Mouse (Mus musculus) cerebellum, postnatal 25 days (tissue): ENCODE measurements at regions not wholly inside any gene's neighbourhood (a gene's known extent, or its start where the extent isn't known, plus 50 kb on each side); places are given as distances from the start of the nearest gene placed in this dataset.
A peak's percentile ranks its signal among the peaks of the same experiment; 100 is the strongest.

Experiments
- DNase-seq, 2 experiments: peaks; one replicate each; pipeline ENCODE4 v3.0.0; 2021; ENCODE audit warnings: mixed read lengths in 2 of 2

DNA sequence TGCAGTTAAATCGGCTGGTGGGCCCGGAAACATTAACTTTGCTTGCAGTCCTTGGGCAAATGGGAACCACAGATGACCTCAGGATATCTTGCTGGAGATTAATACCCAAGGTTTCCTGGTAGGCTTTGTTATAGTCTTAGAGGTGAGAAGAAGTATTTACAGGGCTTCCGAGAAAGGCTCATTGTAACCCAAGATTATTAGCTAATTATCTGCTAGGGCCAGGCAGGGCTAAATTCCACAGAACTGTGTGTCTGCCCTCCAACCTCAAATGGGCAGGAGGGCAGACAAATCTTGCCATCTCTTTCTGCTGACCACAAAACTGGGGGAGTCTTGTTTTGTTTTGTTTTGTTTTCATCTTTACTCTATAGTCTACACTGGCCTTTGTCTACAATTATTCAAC lies 209.0 kb downstream of the Sptssa start:
- DNase-seq, result no peak

DNA sequence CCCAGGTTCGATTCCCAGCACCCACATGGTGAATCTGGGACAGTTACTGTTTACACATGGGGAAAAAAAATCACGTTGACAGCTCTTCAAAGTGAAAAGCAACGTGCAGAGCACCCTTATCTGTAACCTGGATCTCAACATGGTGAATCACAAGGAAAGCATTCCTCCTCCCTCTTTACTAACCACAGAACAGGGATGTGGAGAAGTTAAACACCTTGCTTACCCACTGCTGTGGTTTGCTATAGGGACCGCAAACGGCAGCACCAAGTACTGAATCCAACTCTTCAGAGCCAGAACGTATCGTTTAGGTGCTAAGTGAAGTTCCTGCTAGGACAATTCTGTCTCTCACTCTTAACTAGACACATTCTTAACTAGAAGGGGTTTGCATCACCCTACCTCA lies 210.0 kb downstream of the Sptssa start:
- no peak for DNase-seq

DNA sequence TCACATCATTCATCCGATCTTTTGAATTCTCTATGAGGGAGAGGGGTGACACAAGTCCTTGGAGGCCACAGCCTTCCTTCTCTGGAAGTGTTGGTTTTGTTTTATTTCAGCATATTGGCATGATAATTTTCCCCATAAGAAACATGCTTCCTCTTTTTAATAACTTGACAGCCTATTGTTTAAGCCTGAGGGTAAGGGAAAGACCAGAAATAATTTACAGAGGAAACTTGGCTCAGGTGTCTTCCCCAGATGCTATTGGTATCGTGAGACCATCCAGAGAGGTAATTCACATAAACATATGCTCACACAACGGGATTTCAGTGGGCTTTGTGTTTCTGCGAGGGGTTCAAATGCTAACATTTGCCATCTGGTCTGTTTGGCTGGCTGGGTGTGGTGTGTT lies 212.0 kb downstream of the Sptssa start:
- no peak for DNase-seq

DNA sequence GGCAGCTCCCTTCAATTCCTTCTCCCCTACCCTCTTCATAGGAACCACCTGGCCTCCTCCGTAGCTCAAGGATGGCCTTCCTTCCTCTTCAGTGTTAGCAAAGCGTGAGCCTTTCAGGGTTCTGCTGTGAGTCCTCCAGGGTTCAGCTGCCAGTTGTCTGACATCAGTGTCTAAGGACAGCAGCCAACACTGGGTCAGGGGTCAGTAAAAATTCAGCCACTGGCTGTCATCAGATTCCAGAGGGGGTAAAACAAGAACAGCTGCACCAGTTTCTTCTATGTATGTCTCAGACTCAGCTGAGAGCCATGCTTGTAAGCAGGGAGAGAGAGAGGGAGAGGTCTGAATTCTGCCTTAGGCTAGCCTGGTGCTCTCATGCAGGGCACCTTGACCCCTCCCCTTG lies 213.1 kb downstream of the Sptssa start:
- no peak for DNase-seq

DNA sequence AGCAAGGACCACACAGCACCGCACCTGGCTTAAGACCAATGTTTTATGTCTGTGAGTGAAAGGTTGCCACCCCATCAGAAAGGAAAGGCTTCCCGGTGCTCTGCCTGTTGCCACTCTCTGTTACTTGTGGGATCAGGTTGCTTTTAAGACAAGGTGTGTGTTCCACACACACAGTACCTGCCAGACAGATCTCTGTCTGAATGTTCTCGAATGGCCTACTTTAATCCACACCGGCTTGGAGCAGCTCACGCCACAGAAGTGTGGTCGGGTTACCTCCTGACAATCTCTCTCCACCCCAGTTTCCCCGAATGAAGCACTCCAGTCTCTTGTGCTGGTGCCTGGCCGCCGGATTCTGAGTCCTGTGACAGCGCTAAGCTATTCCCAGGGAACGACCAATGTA lies 214.0 kb downstream of the Sptssa start:
- DNase-seq, result no peak

DNA sequence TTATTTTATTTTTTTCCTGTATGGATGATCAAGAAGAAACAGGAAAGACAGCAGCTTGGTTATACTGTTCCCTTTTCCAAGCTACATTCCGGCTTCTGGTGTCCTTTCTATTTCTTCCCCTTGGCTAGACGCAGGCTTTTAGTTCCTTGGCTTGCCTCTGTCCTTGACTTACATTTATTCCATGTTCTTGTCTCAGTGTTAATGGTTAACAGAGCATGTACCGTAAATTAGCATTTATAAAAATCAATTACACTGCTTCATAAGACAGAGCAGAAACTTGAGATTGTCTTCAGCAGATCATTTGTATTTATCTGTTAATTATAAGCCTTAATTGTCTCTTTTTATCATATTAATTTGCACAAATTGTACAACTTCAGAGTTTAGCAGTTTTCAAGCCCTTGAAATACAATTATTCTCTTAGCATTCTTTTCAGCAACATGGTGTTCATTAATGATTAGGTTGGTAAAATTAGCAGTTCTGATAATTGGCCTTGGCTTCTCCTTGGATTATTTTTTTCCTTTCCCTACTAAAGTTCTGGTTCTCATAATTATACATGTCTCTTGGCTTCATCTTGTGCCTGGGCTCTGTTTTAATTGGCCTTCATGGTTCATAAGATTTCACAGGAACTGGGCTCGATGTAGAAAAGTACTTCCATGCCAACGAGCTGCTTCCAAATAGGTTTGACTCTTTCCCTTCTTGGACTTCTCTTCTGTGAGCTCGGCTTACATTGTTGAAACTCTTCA lies 215.4 kb downstream of the Sptssa start:
- no peak for DNase-seq

DNA sequence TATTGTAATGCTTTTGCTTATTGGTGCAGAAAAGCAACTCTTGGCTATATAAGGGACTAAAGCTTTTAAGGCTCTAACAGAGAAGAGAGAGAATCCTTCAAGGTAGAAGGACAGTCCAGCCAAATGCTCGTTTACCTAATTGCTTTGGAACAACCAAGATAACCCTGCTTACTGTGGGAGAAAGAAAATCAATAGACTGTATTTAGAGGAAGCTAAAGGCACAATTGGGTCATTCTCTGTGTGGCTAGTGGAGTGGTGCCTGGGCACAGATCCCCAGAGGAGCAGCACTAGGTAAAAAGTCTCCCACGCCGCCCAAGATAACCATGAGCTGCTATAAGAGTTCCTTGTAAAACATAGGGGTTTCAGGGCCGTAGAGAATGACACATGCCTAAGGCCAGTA lies 217.6 kb downstream of the Sptssa start:
- no peak for DNase-seq

DNA sequence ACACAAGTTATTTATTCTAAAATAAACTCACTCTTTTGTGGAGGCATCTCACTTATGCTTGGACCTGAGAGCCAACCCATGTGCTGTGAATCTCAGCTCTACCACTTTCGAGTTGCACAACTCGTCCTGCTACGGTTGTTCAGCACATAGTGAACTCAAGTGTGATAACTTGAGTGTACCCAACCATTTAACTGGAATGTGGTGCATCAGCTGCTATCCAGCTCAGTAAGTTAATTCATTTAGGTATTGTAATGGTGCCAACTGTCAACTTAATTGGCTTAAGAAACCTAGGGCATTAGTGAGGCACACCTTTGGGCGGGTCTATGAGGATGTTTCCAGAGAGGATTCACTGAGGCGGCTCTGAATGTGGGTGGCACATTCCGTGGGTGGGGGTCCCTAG lies 221.6 kb upstream of the Egln3 start:
- no peak for DNase-seq

DNA sequence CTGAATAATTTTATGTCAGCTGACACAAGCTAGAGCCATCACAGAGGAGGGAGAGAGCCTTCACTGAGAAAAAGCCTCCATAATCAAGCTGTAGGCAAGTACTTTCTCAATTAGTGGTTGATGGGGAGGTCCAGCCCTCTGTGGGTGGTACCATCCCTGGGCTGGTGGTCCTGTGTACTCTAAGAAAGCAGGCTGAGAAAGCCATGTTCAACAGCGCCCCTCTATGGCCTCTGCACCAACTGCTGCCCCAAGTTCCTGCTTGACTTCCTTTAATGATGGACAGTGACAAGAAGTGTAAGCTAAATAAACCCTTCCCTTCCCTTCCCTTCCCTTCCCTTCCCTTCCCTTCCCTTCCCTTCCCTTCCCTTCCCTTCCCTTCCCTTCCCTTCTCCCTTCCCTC lies 211.2 kb upstream of the Egln3 start:
- no peak for DNase-seq

DNA sequence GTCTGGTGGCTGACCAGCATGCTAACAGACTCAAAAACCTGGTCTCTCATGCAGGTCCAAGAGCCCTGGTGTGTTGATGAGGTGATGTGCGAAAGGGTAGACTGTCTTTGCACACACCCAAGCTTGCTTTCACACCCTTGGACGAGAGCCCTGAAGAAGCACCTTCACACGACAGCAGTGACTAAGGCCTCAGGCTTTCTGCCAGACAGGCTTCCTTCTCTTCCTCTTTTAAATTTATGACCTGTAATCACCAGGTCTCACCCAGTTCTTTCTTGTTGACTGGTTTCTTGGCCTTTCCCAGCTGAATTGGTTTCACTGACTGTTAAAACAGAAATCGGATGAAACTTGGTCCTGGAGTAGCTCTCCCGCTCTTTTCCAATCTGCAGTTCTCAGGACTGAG lies 210.5 kb upstream of the Egln3 start:
- peak in 1 of 2 experiments; percentile 9 for DNase-seq

DNA sequence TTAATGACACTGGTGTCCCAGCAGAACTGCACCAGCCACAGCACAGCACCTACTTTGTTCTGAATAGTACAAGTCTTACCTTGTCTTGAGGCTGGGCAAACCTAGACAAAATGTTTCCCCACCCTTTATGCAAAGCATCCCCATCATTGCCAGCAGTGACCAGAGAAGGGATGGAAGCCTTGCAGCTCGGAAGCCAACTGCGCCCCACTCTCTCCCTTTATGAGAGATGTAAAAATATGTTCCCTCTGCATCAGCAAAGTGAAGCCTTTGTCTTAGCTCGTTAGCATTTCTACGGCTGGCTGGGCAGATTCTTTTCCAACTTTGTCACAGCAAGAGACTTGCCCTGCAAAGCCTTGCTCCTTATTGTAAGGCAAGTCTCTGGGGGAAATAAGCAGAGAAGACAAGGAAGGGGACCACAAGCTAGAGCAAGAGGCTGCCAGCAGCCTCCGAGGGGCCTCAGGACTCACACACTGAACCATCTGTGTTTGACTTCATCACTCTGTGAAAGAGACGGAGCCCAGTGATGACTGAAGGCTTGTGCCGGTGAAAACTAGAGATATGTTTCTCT lies 206.5 kb upstream of the Egln3 start:
- no peak for DNase-seq

DNA sequence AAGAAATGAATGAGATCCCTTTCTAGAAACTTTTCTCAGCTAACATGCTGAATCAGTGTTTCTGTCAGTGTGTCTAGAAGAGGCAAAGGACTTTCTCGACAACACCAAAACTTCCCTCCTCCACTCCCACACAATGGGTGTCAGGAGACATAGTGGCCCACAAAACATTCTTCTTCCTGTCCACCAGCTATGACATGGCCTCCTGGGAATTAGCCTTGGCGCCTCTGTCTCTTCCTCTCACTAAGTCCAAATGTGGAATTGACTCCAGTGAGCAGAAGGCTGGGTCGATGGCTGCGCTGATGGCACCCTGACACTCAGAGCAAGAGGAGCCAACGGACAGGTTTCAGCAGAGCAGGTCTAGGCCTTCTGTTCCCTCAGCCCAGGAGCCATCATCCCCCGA lies 205.2 kb upstream of the Egln3 start:
- no peak for DNase-seq

DNA sequence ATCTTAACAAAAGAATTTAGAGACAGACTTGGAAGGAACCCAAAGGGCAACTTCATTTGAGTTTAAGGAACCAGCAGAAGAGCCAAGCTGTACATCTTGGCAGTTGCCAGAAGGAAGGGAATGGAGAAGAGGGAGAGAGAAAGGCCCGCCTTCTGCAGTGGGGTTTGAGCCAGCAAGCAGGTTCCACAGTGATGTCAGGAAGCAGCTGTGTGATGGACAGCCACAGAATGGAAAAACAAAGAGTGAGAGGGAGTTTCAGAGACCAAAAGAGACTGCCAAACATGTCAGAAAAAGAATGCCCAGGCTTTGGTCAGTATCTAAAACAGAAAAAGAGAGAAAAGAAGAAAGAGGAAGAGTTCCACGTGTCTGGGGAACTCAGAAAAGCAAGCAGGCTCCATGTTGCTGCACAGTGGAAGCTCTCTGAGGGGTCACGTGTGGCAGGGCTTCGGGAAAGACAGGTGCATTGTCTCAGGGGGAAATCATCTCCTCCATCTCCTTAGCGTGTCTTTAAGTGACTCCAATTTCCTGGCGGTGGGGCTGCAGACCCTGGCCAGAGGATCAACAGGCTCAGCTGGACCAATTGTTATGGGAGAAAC lies 203.7 kb upstream of the Egln3 start:
- no peak for DNase-seq

DNA sequence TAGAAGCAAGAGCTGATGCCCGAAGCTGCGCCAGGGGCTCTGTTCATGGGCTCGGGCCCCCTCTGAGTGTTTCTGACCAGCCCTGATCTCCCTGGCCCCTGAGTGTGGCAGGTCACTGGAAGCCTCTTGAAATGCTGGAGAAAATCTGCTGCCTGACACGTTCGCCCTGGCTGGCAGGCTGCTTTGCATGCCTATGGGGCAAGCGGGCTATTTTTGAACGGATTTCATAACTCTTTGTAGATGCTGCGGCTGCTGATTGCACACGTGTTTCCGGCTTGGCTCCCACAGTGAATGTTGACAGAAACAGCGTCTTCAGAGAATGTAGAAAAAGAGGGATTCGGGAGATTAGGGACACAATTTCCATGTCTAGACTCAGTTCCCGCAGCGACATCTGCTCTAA lies 201.4 kb upstream of the Egln3 start:
- peak; percentile 14 to 24 for DNase-seq

DNA sequence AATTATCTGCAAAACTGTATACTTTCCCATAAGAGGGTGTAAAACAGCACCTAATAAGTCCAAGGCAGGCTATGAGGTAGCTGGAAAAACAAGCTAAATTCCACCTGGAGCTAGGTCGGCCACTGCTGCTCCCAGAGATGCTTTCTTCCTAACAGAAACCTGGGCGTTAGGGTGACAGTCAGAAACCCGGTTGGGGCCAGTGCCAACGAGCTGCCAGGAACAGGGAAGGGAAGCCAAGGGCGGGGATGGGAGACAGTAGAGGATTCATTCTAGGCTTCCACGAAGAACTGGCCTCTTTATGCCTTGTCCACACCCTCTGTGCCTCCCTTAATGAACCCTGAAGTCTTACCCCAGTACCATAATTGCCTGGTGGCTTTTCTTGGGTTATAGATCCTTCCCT lies 198.9 kb upstream of the Egln3 start:
- peak; percentile 30 to 58 for DNase-seq

DNA sequence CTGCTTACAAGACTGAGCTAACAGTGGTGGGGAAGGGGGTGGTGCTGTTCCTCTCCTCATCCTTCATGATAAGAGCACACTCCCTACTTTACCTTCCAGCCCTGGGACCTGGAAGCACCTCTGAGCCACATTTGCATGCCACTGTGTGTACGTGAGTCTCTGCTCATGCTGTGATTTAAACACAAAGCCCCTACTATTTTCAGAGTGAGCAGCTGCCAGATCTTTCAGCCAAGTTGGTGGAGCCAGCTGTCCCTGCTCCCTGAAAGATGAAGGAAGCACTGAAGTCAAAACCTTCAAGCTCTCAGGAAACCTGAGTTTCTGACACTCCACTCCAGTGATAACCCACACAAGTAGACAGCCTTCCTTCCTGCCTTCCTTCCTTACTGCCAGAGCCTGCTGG lies 198.0 kb upstream of the Egln3 start:
- DNase-seq, result no peak

DNA sequence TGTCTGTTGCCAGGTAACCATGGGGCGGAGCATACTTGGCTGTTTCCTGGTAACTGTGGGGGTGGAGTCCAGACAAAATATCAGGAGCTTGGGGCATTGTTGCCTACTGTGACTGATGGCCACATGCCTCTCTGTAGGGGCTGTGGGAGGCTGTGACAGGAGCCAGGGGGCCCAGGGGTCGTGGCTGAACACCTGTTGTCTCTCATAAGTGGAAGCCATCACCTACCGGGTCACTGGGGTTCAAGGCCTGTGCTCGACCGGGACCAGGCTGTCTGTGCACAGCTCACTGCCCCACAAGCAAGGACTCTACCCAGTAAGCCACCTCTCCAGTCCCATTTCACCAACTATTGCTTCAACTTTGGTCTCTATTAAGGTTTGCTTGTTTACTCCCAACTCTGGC lies 196.4 kb upstream of the Egln3 start:
- DNase-seq, result no peak

DNA sequence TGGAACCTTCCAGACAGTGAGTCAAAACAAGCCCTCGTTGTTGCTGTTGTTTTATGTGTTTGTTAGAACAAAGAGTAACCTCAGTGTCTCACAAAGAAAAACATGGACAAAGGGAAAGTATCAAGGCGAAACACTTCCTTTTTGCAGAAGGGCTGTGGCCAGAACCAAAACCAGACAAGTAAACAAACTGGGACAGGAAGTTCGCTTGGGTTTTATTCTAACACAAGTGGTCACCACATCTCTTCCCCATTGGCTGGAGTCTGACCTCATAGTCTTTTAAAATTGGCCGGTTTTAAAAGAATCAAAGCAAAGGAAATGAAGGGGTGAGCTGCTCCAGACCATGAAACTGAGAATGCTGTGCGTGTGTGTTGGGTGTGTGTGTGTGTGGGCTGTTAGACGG lies 194.4 kb upstream of the Egln3 start:
- DNase-seq, result no peak

DNA sequence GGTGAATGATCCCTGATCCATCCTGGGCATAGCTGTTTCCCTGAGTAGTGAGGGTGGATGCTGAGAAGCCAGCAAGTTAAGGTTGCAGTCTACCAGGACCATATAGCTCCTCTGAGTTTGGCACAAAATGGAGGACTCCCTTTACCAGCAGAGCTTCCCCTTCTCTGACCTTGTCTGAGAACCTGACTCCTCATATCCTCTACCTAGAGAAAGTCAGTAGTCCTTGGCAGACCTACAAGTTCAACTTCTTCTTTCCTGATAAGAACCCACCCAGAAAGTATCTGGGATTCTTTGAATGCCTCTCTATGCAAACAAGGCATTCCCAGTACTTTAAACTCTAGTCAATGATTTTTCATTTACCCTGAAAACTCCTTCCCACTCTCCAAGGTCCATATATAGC lies 193.3 kb upstream of the Egln3 start:
- DNase-seq, result no peak

DNA sequence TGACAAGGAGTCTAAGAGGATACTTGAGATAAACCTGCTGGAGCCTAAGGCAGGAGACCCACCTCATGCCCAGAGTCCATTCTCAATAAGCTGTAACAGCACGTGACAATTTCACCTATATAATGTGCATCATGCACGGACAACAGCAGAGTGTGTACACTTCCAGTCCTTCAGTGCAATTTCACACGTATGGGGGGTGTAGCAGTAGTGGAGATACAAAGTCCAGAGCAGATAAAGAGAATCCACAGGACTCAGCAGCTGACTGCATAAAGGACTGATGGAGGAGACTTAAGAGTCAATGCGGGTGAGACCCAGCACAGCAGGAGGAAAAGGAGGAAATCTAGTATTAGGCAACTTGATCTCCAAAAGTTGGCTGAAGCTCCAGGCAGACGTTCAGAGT lies 192.7 kb upstream of the Egln3 start:
- no peak for DNase-seq

DNA sequence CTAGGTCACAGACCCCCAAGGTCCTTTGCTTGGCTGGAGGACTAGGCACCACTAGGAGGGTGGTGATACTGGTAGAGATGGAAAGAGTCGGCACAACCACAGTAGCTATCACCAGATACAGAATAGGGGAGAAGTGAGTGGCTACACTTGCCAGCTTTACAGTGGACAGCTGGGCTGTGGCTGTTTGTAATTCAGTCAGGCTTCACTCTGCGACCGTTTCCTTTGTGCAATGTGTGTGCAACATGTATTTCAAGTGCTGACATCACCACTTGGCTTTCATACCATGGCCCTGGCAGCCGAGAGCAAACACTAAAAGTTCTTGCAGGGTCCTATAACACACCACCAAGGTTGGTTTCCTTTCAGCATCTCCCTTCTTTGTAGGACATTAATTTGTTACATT lies 181.7 kb upstream of the Egln3 start:
- no peak for DNase-seq

DNA sequence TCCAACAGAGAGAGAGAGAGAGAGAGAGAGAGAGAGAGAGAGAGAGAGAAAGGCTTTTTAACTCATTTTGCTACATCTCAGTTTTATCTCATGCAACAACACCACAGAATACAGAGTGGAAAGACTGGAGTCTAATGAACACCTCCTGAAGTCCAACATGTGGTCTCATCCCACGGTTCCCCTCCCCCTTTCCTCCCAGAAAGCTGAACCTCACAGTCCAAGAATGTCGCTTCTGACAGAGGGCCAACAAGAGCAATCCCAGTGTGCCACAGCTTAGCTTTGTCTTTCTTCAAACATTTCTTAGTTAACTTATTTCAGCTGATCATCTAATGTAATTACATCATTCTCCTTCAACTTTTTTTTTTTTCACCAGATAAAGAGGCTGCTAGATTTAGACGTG lies 180.5 kb upstream of the Egln3 start:
- no peak for DNase-seq

DNA sequence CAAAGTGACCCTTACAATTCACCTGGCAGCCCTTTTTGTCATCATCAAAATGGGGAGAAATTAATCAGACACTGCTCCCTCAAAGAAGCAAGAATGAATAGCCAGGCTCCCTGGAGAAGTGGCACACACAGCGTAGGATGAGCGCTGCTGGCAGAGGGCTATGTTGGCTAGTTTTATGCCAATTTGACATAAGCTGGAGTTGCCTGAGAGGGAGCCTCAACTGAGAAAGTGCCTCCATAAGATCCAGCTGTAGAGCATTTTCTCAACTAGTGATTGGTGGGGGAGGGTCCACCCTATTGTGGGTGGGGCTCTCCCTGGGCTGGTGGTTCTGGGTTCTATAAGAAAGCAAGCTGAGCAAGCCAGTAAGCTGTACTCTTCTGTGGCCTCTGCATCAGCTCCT lies 179.3 kb upstream of the Egln3 start:
- DNase-seq, result no peak

DNA sequence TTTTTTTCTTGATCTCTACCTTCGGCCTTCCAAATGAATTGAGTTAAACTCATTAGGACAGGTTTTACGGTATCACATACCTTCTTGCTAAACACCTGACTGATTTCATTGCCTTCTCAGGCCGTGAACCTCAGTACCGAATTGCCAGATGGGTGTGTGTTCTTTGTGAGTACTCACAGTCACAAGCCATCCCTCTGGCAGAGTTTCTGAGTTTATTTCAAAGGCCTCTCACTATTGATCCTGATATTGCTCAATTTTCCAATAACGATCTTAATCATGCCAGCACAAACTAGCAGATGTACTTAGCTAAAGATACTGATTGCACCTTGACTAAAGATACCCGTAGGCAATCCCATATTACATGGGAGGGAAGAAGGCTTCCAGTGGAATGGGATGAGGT lies 178.4 kb upstream of the Egln3 start:
- DNase-seq, result no peak

DNA sequence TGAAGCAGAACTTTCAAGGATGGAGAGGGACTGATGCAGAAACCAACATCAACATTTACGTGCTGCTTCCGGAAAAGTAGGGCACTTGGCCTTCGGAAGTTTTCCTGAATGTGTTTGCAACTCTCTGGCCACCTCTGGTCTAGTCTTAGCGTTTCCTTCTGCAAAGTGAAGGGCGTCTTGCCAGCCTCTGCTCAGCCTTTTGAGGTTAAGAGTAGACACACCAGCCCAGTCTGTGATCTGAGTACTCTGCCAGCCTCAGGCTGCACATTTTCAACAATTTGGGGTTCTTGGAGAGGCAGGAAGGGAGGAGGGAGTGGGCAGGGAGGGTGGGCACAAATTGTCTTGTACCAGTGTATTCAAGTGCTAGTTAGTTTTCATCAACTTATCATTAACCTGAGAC lies 176.7 kb upstream of the Egln3 start:
- no peak for DNase-seq
